8 mouse cellular contexts compared by ENCODE assay signal in the genomic region with DNA sequence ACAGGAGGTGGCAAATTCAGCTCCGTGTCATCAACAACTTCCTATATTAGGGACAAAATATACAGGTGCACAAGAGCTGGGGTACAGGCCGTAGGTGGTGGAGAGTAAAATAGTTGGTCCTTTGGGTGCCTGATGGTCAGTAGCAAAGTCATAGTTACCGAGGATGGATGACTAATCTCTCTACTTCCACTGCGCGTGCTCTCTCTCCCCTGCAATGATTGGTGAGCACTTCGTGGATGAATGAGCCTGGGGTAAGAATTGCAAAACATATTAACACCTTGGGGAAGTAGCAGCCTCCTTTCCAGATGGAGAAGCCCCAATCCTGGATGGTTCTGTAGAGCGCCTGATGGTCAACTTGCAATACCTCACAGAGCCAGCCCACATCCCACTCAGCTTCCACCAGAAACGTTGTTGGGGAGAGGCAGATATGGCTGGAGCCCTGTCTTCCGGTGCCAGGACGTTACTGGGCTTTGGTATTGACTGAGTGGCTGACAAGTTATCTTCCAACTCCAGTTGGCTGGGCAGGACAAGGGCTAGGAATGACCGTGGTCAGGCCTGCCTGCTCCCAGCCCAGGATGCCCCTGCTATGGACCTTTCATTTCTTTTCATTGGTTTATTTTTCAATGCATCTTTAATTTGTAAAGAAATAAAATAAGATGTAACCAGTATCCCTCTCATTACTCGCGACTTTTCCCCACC. TPM values are rescaled to one million over a fixed set of nuclear protein-coding genes. Genes with fewer than 3 reads are reported as not detected.
DNase-seq lines count a peak whose midpoint lies in the region; ATAC-seq lines count a peak whose summit lies in the region.

No protein-coding gene starts in this region.

- H3K4me2 ChIP-seq in neural tube, embryonic 11.5 days (ENCODE audit: low read depth): peak overlapping the region; percentile 76
- peak overlapping the region; percentile 84 for H3K4me2 ChIP-seq in hindbrain, embryonic 11.5 days (replicated peaks; ENCODE audit: low read depth, low read length)

- peaks cover 16% of the 10 kb centered on the region for H3K36me3 ChIP-seq in neural tube, embryonic 11.5 days (ENCODE audit: control insufficient read depth, insufficient read depth, low read length)
- H3K36me3 ChIP-seq in embryonic facial prominence, embryonic 10.5 days (replicated peaks): peaks cover 71% of the 10 kb centered on the region
- H3K36me3 ChIP-seq in hindbrain, embryonic 11.5 days (ENCODE audit: control insufficient read depth, insufficient read depth, low read length): peaks cover 16% of the 10 kb centered on the region; the same call in 1 of the 2 replicates

- no peaks in the 10 kb centered on the region for H3K27me3 ChIP-seq in neural tube, embryonic 11.5 days (ENCODE audit: control insufficient read depth, insufficient read depth, low read length)
- no peaks in the 10 kb centered on the region for H3K27me3 ChIP-seq in embryonic facial prominence, embryonic 10.5 days (replicated peaks; ENCODE audit: low read depth, poor library complexity, severe bottlenecking)
- no peaks in the 10 kb centered on the region for H3K27me3 ChIP-seq in hindbrain, embryonic 11.5 days (ENCODE audit: control insufficient read depth, insufficient read depth, low read length)

- intact Hi-C loops in gastrocnemius, postnatal 14 days (cut with DNase I; ENCODE audit: low total_unique reads): no loop called here

- WGBS in neural tube, embryonic 11.5 days: 53% methylated on average over 13 of the region's 13 CpGs
- WGBS in embryonic facial prominence, embryonic 10.5 days: 50% methylated on average over 13 of the region's 13 CpGs
- 48% methylated on average over 13 of the region's 13 CpGs for WGBS in hindbrain, embryonic 11.5 days

- H3K4me3 ChIP-seq in neural tube, embryonic 11.5 days (ENCODE audit: low read depth, low read length): peak overlapping the region; percentile 65
- H3K4me3 ChIP-seq in embryonic facial prominence, embryonic 10.5 days: peak overlapping the region; percentile 96
- H3K4me3 ChIP-seq in hindbrain, embryonic 11.5 days (ENCODE audit: low read depth, low read length): peak overlapping the region; percentile 86

- no peaks in the 10 kb centered on the region for H3K9me3 ChIP-seq in neural tube, embryonic 11.5 days (ENCODE audit: control insufficient read depth, low read length)
- H3K9me3 ChIP-seq in embryonic facial prominence, embryonic 10.5 days: no peaks in the 10 kb centered on the region
- H3K9me3 ChIP-seq in hindbrain, embryonic 11.5 days (ENCODE audit: control insufficient read depth, low read length): no peaks in the 10 kb centered on the region

- peak overlapping the region; percentile 69 for H3K9ac ChIP-seq in neural tube, embryonic 11.5 days (ENCODE audit: low read length)
- H3K9ac ChIP-seq in hindbrain, embryonic 11.5 days (ENCODE audit: low read depth, low read length): peak overlapping the region; percentile 84

- H3K27ac ChIP-seq in neural tube, embryonic 11.5 days (ENCODE audit: low read depth, low read length): peak overlapping the region; percentile 89
- peak overlapping the region; percentile 97 for H3K27ac ChIP-seq in embryonic facial prominence, embryonic 10.5 days (replicated peaks)
- H3K27ac ChIP-seq in hindbrain, embryonic 11.5 days (ENCODE audit: low read depth, low read length): peak overlapping the region; percentile 96

- peak; percentile 23; the same call in 1 of the 2 replicates for ATAC-seq in neural tube, embryonic 11.5 days (ENCODE audit: insufficient read depth, low FRiP score, low TSS enrichment)
- peak; percentile 60 for ATAC-seq in hindbrain, embryonic 11.5 days (ENCODE audit: low FRiP score)
- ATAC-seq in megakaryocyte progenitor cell, adult 5-6 weeks (replicated peaks; ENCODE audit: poor library complexity): 0 out of 2 replicates have a peak, but pooled peaks have one; percentile 1

- peak; percentile 23 for DNase-seq in neural tube, embryonic 11.5 days (ENCODE audit: low spot score)
- no peak for DNase-seq in neural tube, embryonic 10.5 days (ENCODE audit: extremely low spot score, low spot score)
- DNase-seq in embryonic facial prominence, embryonic 10.5 days (ENCODE audit: low spot score): no peak
- DNase-seq in hindbrain, embryonic 11.5 days (ENCODE audit: low spot score): no peak
- DNase-seq in T-cell, adult 2 months (ENCODE audit: low spot score): no peak
- no peak for DNase-seq in right cerebral cortex, postnatal 25 days
- DNase-seq in gastrocnemius, postnatal 14 days: no peak

- peaks cover 16% of the 10 kb centered on the region for H3K4me1 ChIP-seq in neural tube, embryonic 11.5 days (ENCODE audit: control insufficient read depth, insufficient read depth, low read length)
- H3K4me1 ChIP-seq in embryonic facial prominence, embryonic 10.5 days: peaks cover 46% of the 10 kb centered on the region
- peaks cover 10% of the 10 kb centered on the region; the same call in 1 of the 2 replicates for H3K4me1 ChIP-seq in hindbrain, embryonic 11.5 days (replicated peaks; ENCODE audit: control insufficient read depth, insufficient read depth, low read length)

RNA-seq across cellular contexts. Expression of gene Fut11, which starts 0.4 kb away (rescaled TPM):
- polyA plus RNA-seq in neural tube, embryonic 11.5 days (2014; fragmentation: Nextera tagmentation; extraction: Ambion mirVana): 22.6 and 23.1 TPM in 2 replicates
- 20.2 and 20.9 TPM in 2 replicates for polyA plus RNA-seq in embryonic facial prominence, embryonic 10.5 days (2016; fragmentation: Nextera tagmentation; extraction: Ambion mirVana)
- polyA plus RNA-seq in hindbrain, embryonic 11.5 days (2014; fragmentation: Nextera tagmentation; extraction: Ambion mirVana): 16.7 and 22.9 TPM in 2 replicates
- total RNA-seq in megakaryocyte progenitor cell, adult 5-6 weeks (2015): 14.3 and 15.3 TPM in 2 replicates
- 5.3 and 5.7 TPM in 2 replicates for total RNA-seq in megakaryocyte progenitor cell, adult 5-6 weeks (2017)
- 1 to 10 TPM; 6.6 to 7.0 TPM for total RNA-seq in gastrocnemius, postnatal 14 days (2021)

RNA-seq across cellular contexts. Expression of gene Chchd1, which starts 8.5 kb away (rescaled TPM):
- polyA plus RNA-seq in neural tube, embryonic 11.5 days (2014; fragmentation: Nextera tagmentation; extraction: Ambion mirVana): 212 and 214 TPM in 2 replicates
- 253 and 263 TPM in 2 replicates for polyA plus RNA-seq in embryonic facial prominence, embryonic 10.5 days (2016; fragmentation: Nextera tagmentation; extraction: Ambion mirVana)
- 210 and 223 TPM in 2 replicates for polyA plus RNA-seq in hindbrain, embryonic 11.5 days (2014; fragmentation: Nextera tagmentation; extraction: Ambion mirVana)
- total RNA-seq in megakaryocyte progenitor cell, adult 5-6 weeks (2015): 163 and 169 TPM in 2 replicates
- total RNA-seq in megakaryocyte progenitor cell, adult 5-6 weeks (2017): 104 and 110 TPM in 2 replicates
- total RNA-seq in gastrocnemius, postnatal 14 days (2021): 100 to 1,000 TPM in 1 of 2 experiments, 10 to 100 TPM in 1; 98.5 to 106 TPM

RNA-seq across cellular contexts. Expression of gene Zswim8, which starts 13.0 kb away (rescaled TPM):
- 30.2 and 36.0 TPM in 2 replicates for polyA plus RNA-seq in neural tube, embryonic 11.5 days (2014; fragmentation: Nextera tagmentation; extraction: Ambion mirVana)
- polyA plus RNA-seq in embryonic facial prominence, embryonic 10.5 days (2016; fragmentation: Nextera tagmentation; extraction: Ambion mirVana): 34.2 and 36.3 TPM in 2 replicates
- 25.2 and 32.7 TPM in 2 replicates for polyA plus RNA-seq in hindbrain, embryonic 11.5 days (2014; fragmentation: Nextera tagmentation; extraction: Ambion mirVana)
- total RNA-seq in megakaryocyte progenitor cell, adult 5-6 weeks (2015): 19.5 and 23.4 TPM in 2 replicates
- total RNA-seq in megakaryocyte progenitor cell, adult 5-6 weeks (2017): 19.1 and 23.5 TPM in 2 replicates
- total RNA-seq in gastrocnemius, postnatal 14 days (2021): 10 to 100 TPM; 31.7 to 38.8 TPM

RNA-seq across cellular contexts. Expression of gene Sec24c, which starts 20.2 kb away (rescaled TPM):
- polyA plus RNA-seq in neural tube, embryonic 11.5 days (2014; fragmentation: Nextera tagmentation; extraction: Ambion mirVana): 90.6 and 95.8 TPM in 2 replicates
- polyA plus RNA-seq in embryonic facial prominence, embryonic 10.5 days (2016; fragmentation: Nextera tagmentation; extraction: Ambion mirVana): 117 and 120 TPM in 2 replicates
- polyA plus RNA-seq in hindbrain, embryonic 11.5 days (2014; fragmentation: Nextera tagmentation; extraction: Ambion mirVana): 76.6 and 79.0 TPM in 2 replicates
- total RNA-seq in megakaryocyte progenitor cell, adult 5-6 weeks (2015): 40.1 and 40.5 TPM in 2 replicates
- 88.7 and 97.9 TPM in 2 replicates for total RNA-seq in megakaryocyte progenitor cell, adult 5-6 weeks (2017)
- total RNA-seq in gastrocnemius, postnatal 14 days (2021): 10 to 100 TPM; 56.7 to 60.1 TPM

RNA-seq across cellular contexts. Expression of gene Synpo2l, which starts 26.2 kb away (rescaled TPM):
- 6.2 and 7.5 TPM in 2 replicates for polyA plus RNA-seq in neural tube, embryonic 11.5 days (2014; fragmentation: Nextera tagmentation; extraction: Ambion mirVana)
- polyA plus RNA-seq in embryonic facial prominence, embryonic 10.5 days (2016; fragmentation: Nextera tagmentation; extraction: Ambion mirVana): 0.50 and 0.54 TPM in 2 replicates
- 0.48 and 1.0 TPM in 2 replicates for polyA plus RNA-seq in hindbrain, embryonic 11.5 days (2014; fragmentation: Nextera tagmentation; extraction: Ambion mirVana)
- 0.10 TPM in 1 of 2 replicates, not detected in the other for total RNA-seq in megakaryocyte progenitor cell, adult 5-6 weeks (2015)
- 0.20 TPM in 1 of 2 replicates, not detected in the other for total RNA-seq in megakaryocyte progenitor cell, adult 5-6 weeks (2017)
- total RNA-seq in gastrocnemius, postnatal 14 days (2021): 100 to 1,000 TPM; 197 to 244 TPM

Comparison
In these comparisons a context has a peak if more than half of its experiments do, and no peak if none do; other contexts are left out.
1. ATAC-seq: peak in every context shown above with its lines; median percentile 60 in hindbrain, embryonic 11.5 days; 23 in neural tube, embryonic 11.5 days; 1 in megakaryocyte progenitor cell, adult 5-6 weeks.